Mouse (Mus musculus): Measurements from ENCODE around the gene Gdf1.
A peak's percentile ranks its signal among the peaks of the same experiment; 100 is the strongest.

The Gdf1 gene

DNA sequence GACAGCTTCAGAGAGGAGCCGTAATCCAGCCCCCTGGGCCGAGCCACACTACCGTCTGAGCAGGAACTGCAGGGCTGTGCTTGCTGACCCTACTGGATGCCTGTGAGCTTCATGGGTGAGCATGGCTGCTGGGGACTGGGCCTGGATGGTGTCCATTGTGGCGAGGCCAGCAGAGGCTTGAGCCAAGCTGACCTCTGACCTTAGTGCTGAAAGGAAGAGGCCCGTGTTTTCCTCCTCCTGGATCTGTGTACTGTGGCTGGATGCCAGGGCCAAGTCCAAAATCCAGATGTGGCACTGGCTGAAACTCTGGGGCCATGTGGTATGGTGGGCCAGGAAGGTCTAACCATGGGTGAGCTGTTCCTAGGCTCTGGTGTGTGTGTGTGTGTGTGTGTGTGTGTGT lies 34.4 kb downstream of the Gdf1 start:
- DNase-seq (ENCODE audit: low spot score in 2 of 2): peak in 1 of 2 experiments; percentile 30

- DNase-seq (ENCODE audit: low spot score in 2 of 2): no peak
Measured at GRCm38 (mm10) chr8:70366588-70366987, 37.0 kb downstream of the Gdf1 start.

- DNase-seq (ENCODE audit: low spot score in 2 of 2): no peak
Measured at GRCm38 (mm10) chr8:70370476-70370875, 40.9 kb downstream of the Gdf1 start.

GRCm38 (mm10) chr8:70371951-70372350 lies 42.3 kb downstream of the Gdf1 start:
- DNase-seq (ENCODE audit: low spot score in 2 of 2): no peak

DNA sequence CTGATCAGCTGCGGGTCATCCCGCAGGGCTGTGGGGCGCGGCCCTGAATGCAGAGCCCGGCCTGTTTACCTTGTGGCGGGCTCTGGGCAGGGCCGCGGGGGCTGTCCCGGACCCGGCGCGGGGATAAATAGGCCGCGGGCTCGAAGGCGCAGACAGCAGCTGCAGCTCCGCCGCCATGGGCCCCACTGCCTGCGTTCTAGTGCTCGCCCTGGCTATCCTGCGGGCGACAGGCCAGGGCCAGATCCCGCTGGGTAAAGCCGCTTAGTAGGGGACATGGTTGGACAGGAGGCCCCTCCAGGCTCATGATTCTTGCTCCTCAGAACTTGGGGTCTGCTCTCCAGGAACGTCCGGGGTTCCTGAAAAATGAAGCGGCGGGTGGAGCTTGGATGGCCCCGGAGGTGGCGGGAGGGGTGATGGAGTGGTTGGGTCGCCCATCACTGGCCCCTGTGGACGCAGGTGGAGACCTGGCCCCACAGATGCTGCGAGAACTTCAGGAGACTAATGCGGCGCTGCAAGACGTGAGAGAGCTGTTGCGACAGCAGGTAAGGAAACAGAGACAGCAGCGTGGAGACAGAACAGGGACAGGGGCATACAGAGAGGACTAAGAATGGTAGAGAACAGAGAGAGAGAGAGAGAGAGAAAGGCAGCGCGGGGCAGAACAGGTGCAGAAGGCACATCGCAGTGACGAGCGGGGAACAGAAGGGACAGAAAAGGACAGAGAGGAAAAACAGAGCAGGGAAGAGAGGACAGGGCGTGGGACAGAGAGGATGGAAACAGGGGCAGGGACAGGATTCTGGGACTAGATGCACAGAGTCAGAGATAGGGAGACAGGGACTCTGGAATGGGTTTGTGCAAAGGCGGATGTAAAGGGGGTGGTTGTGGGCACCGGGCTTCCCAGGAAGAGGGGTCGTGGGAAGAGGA lies 44.0 kb downstream of the Gdf1 start, which contains the start of gene Comp:
Gene Comp (plus strand): TSS at position 162 of the 921 bp plus-strand sequence.
- DNase-seq (ENCODE audit: low spot score in 2 of 2): no peak

- peak in 1 of 2 experiments; percentile 55 for DNase-seq (ENCODE audit: low spot score in 2 of 2)
Measured at GRCm38 (mm10) chr8:70374318-70374927, 44.8 kb downstream of the Gdf1 start.

GRCm38 (mm10) chr8:70375212-70375859 lies 45.7 kb downstream of the Gdf1 start:
- DNase-seq (ENCODE audit: low spot score in 2 of 2): no peak

DNA sequence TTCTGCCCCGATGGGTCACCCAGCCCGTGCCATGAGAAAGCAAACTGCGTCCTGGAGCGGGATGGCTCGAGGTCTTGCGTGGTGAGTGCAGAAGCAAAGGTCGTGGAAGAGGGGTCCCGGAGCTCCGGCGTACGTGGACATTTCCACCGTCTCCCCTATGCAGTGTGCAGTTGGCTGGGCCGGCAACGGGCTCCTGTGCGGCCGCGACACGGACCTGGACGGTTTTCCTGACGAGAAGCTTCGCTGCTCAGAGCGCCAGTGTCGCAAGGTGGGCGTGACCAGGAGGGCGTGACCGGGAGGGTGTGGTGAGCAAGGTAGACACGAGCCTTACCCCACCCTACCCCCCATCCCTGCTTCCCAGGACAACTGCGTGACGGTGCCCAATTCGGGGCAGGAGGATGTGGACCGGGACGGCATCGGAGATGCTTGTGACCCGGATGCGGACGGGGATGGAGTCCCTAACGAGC lies 46.7 kb downstream of the Gdf1 start:
- peak in 1 of 2 experiments; percentile 29 for DNase-seq (ENCODE audit: low spot score in 2 of 2)

DNA sequence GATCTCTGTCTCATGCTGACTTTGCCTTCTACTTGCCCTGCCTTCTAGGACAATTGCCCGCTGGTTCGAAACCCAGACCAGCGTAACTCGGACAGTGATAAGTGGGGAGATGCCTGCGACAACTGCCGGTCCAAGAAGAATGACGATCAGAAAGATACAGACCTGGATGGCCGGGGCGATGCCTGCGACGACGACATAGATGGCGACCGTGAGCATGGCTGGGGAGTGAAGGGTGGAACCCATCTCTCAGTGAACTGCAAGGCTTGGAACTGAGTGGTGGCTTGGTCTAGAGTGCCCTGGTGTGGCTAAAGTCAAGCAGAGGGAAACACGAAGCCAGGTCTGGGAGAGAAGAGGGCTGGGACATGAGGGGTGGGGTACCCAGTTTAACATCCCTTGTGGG lies 47.4 kb downstream of the Gdf1 start:
- no peak for DNase-seq (ENCODE audit: low spot score in 2 of 2)

DNA sequence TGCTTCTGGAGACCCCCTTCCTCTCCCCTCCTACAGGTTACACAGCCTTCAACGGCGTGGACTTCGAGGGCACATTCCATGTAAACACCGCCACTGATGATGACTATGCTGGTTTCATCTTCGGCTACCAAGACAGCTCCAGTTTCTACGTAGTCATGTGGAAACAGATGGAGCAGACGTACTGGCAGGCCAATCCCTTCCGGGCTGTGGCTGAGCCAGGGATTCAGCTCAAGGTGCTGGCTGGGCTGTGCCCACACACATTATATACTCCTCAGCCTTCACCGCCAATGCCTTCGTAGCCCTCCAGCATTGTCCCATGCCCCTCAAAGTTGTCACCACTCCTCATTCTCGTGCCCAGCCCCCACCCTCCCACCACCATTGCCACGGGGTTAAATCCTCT lies 50.5 kb downstream of the Gdf1 start:
- no peak for DNase-seq (ENCODE audit: low spot score in 2 of 2)
